Mouse (Mus musculus): Measurements from ENCODE around the gene B3gat2. TPM values are rescaled to one million over a fixed set of nuclear protein-coding genes. Genes with fewer than 3 reads are reported as not detected.

The B3gat2 gene
- polyA plus RNA-seq, 1 experiment from 2014 or later = 0.26 TPM

DNA sequence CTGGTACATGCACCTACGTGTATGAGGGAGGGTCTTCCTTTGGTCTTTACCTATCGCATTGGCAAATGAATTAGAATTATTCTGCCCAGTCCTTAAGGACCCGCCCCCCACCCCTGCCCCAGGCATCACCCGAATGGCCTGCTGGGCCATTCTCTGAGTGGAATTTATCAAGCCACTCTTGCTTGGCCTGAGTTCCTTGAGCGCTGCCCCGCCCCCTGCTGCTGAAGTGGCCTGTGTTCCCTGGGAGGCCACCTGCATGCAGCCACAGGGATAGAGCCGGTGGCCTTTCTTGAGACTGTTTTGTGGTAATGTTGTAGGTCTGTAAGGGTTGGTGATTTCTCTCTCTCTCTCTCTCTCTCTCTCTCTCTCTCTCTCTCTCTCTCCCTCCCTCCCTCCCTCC lies 2.2 kb downstream of the B3gat2 start:
- TF ChIP-seq CTCF (IDR thresholded peaks at IDR 0.05; ENCODE audit: low read depth) = peak; percentile 37
- WGBS = 5% methylated on average over 7 of the region's 7 CpGs
- no peak overlapping the region for H3K4me2 ChIP-seq (replicated peaks; ENCODE audit: low read depth)
- ATAC-seq = no peak
- peaks cover 46% of the 10 kb centered on the region for H3K27me3 ChIP-seq (replicated peaks; ENCODE audit: control insufficient read depth, insufficient read depth, low read length)
- no peak overlapping the region for H3K4me3 ChIP-seq (ENCODE audit: low read depth, low read length)
- H3K27ac ChIP-seq (ENCODE audit: low read depth, low read length) = no peak overlapping the region
- no peaks in the 10 kb centered on the region for H3K36me3 ChIP-seq (ENCODE audit: control insufficient read depth, insufficient read depth)
- H3K4me1 ChIP-seq (replicated peaks; ENCODE audit: control insufficient read depth, insufficient read depth, low read length) = peaks cover 6% of the 10 kb centered on the region; the same call in 1 of the 2 replicates
- no peak overlapping the region for H3K9ac ChIP-seq (ENCODE audit: low read depth, low read length)
- H3K9me3 ChIP-seq (ENCODE audit: control insufficient read depth) = no peaks in the 10 kb centered on the region

- Histone ChIP-seq H3K4me3 (ENCODE audit: low read depth, low read length) (no peak overlapping the region), H3K9ac (ENCODE audit: low read depth, low read length) (no peak overlapping the region), H3K36me3 (ENCODE audit: control insufficient read depth, insufficient read depth) (no peaks in the 10 kb centered on the region), H3K4me1 (replicated peaks; ENCODE audit: control insufficient read depth, insufficient read depth, low read length) (peaks cover 6% of the 10 kb centered on the region; the same call in 1 of the 2 replicates), H3K9me3 (ENCODE audit: control insufficient read depth) (no peaks in the 10 kb centered on the region), H3K27me3 (replicated peaks; ENCODE audit: control insufficient read depth, insufficient read depth, low read length) (peaks cover 40% of the 10 kb centered on the region), H3K27ac (ENCODE audit: low read depth, low read length) (no peak overlapping the region), H3K4me2 (replicated peaks; ENCODE audit: low read depth) (no peak overlapping the region)
- no peak for TF ChIP-seq CTCF (IDR thresholded peaks at IDR 0.05; ENCODE audit: low read depth)
- no peak for ATAC-seq
- WGBS = 74% methylated on average over 4 of the region's 4 CpGs
Observed at GRCm38 (mm10) chr1:23764710-23765109, 3.2 kb downstream of the B3gat2 start.

DNA sequence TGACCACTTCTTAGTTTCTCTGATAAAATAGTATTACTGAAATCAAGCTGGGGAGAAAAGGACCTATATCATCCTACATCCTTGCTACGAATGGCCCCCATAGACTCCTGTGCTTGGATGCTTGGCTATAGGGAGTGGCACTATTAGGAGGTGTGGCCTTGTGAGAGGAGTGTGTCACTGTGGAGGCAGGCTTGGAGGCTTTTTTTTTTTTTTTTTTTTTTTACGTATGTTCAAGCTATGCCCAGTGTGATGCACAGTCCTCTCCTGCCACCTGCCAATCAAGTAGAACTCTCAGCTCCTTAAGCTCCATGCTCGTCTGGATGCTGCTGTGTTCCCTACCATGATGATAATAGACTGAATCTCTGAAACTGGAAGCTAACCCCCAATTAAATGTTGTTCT lies 11.5 kb downstream of the B3gat2 start:
- no peak for TF ChIP-seq CTCF (IDR thresholded peaks at IDR 0.05; ENCODE audit: low read depth)
- Histone ChIP-seq H3K9me3 (ENCODE audit: control insufficient read depth) (no peaks in the 10 kb centered on the region), H3K27me3 (replicated peaks; ENCODE audit: control insufficient read depth, insufficient read depth, low read length) (no peaks in the 10 kb centered on the region), H3K4me1 (replicated peaks; ENCODE audit: control insufficient read depth, insufficient read depth, low read length) (no peaks in the 10 kb centered on the region), H3K36me3 (ENCODE audit: control insufficient read depth, insufficient read depth) (no peaks in the 10 kb centered on the region), H3K9ac (ENCODE audit: low read depth, low read length) (no peak overlapping the region), H3K4me2 (replicated peaks; ENCODE audit: low read depth) (no peak overlapping the region), H3K4me3 (ENCODE audit: low read depth, low read length) (no peak overlapping the region), H3K27ac (ENCODE audit: low read depth, low read length) (no peak overlapping the region)
- WGBS = 61% methylated on average over 3 of the region's 3 CpGs
- ATAC-seq = no peak

- Histone ChIP-seq H3K4me3 (ENCODE audit: low read depth, low read length) (no peak overlapping the region), H3K9ac (ENCODE audit: low read depth, low read length) (no peak overlapping the region), H3K27ac (ENCODE audit: low read depth, low read length) (no peak overlapping the region), H3K36me3 (ENCODE audit: control insufficient read depth, insufficient read depth) (no peaks in the 10 kb centered on the region), H3K4me2 (replicated peaks; ENCODE audit: low read depth) (no peak overlapping the region), H3K9me3 (ENCODE audit: control insufficient read depth) (no peaks in the 10 kb centered on the region), H3K4me1 (replicated peaks; ENCODE audit: control insufficient read depth, insufficient read depth, low read length) (no peaks in the 10 kb centered on the region), H3K27me3 (replicated peaks; ENCODE audit: control insufficient read depth, insufficient read depth, low read length) (no peaks in the 10 kb centered on the region)
- peak; percentile 41; the same call in 1 of the 2 replicates for ATAC-seq
- TF ChIP-seq CTCF (IDR thresholded peaks at IDR 0.05; ENCODE audit: low read depth) = peak; percentile 90
- WGBS = 46% methylated on average over 11 of the region's 11 CpGs
Observed at GRCm38 (mm10) chr1:23792737-23793533, 31.4 kb downstream of the B3gat2 start.

DNA sequence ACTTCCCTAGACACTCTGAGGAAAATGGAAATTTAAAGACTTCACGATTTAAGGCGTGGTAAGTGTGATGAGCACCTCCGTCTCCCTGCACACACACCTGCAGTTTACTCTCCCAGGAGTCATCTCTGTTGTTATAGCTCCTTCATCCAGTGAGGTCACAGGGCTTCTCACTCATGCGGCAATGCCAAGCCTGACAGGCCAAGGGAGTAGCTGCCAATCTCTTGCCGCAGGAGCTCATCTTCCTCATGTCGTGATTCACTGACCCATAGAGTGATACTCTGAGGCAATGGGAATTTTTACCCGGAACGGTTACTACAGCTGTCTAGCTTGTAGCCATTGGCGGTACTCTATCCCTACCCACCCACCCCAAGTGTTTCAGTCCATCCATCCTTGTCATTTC lies 36.8 kb downstream of the B3gat2 start:
- WGBS = 87% methylated on average over 9 of the region's 9 CpGs
- no peak overlapping the region for H3K27ac ChIP-seq (ENCODE audit: low read depth, low read length)
- H3K4me1 ChIP-seq (replicated peaks; ENCODE audit: control insufficient read depth, insufficient read depth, low read length) = no peaks in the 10 kb centered on the region
- H3K9ac ChIP-seq (ENCODE audit: low read depth, low read length) = no peak overlapping the region
- ATAC-seq = no peak
- no peak overlapping the region for H3K4me3 ChIP-seq (ENCODE audit: low read depth, low read length)
- no peak overlapping the region for H3K4me2 ChIP-seq (replicated peaks; ENCODE audit: low read depth)
- no peaks in the 10 kb centered on the region for H3K36me3 ChIP-seq (ENCODE audit: control insufficient read depth, insufficient read depth)
- no peak for TF ChIP-seq CTCF (IDR thresholded peaks at IDR 0.05; ENCODE audit: low read depth)
- no peaks in the 10 kb centered on the region for H3K27me3 ChIP-seq (replicated peaks; ENCODE audit: control insufficient read depth, insufficient read depth, low read length)
- no peaks in the 10 kb centered on the region for H3K9me3 ChIP-seq (ENCODE audit: control insufficient read depth)

DNA sequence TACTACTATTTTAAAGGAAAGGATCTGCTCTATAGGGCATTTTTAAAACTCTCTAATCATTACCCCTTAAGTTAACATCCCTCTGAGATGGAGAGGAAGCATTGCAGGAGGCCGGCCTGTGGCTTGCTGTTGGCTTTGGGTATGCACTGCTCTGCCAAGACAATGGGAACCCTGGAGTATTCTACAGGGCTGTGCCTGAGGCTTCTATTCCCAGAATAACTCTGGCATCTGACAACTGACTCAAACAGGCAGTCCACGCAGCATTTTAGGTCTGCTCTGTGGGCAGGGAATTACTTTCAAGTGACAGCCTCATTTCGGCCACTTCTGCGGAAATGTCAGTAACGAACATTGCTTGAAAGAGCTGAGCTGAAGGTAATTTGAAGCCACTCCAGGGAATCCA lies 60.1 kb downstream of the B3gat2 start:
- Histone ChIP-seq H3K9me3 (ENCODE audit: control insufficient read depth) (no peaks in the 10 kb centered on the region), H3K27me3 (replicated peaks; ENCODE audit: control insufficient read depth, insufficient read depth, low read length) (no peaks in the 10 kb centered on the region), H3K4me2 (replicated peaks; ENCODE audit: low read depth) (no peak overlapping the region), H3K9ac (ENCODE audit: low read depth, low read length) (no peak overlapping the region), H3K36me3 (ENCODE audit: control insufficient read depth, insufficient read depth) (no peaks in the 10 kb centered on the region), H3K27ac (ENCODE audit: low read depth, low read length) (no peak overlapping the region), H3K4me3 (ENCODE audit: low read depth, low read length) (no peak overlapping the region), H3K4me1 (replicated peaks; ENCODE audit: control insufficient read depth, insufficient read depth, low read length) (no peaks in the 10 kb centered on the region)
- no peak for ATAC-seq
- WGBS = 82% methylated on average over 5 of the region's 5 CpGs
- TF ChIP-seq CTCF (IDR thresholded peaks at IDR 0.05; ENCODE audit: low read depth) = no peak
